ENCODE assay signal across 8 mouse cellular contexts in genomic region chr7:70280643-70281380, GRCm38 (mm10).
DNase-seq lines count a peak whose midpoint lies in the region; ATAC-seq and TF ChIP-seq lines count a peak whose summit lies in the region.

No protein-coding gene starts in this region.

- H3K9me3 ChIP-seq in E14TG2a.4 (ENCODE audit: low read length) = no peaks in the 10 kb centered on the region
- H3K9me3 ChIP-seq in hindbrain, embryonic 10.5 days = no peaks in the 10 kb centered on the region
- H3K9me3 ChIP-seq in liver, embryonic 11.5 days (ENCODE audit: control insufficient read depth, low read length) = no peaks in the 10 kb centered on the region
- H3K9me3 ChIP-seq in stomach, embryonic 15.5 days = no peaks in the 10 kb centered on the region

- peak overlapping the region; percentile 56 for H3K4me2 ChIP-seq in liver, embryonic 11.5 days
- H3K4me2 ChIP-seq in stomach, embryonic 15.5 days = peak overlapping the region; percentile 55

- WGBS in hindbrain, embryonic 10.5 days = under 1% methylated on average over 42 of the region's 42 CpGs
- WGBS in liver, embryonic 11.5 days = 2% methylated on average over 42 of the region's 42 CpGs
- WGBS in stomach, embryonic 15.5 days = 9% methylated on average over 42 of the region's 42 CpGs

- peak overlapping the region; percentile 82 for H3K27ac ChIP-seq in hindbrain, embryonic 10.5 days
- no peak overlapping the region for H3K27ac ChIP-seq in liver, embryonic 11.5 days (ENCODE audit: low read depth, low read length)
- H3K27ac ChIP-seq in stomach, embryonic 15.5 days = no peak overlapping the region

- no peaks in the 10 kb centered on the region for H3K36me3 ChIP-seq in E14TG2a.4 (ENCODE audit: insufficient read depth, low read length)
- H3K36me3 ChIP-seq in hindbrain, embryonic 10.5 days = no peaks in the 10 kb centered on the region
- H3K36me3 ChIP-seq in liver, embryonic 11.5 days (ENCODE audit: control insufficient read depth, insufficient read depth, low read length) = no peaks in the 10 kb centered on the region
- H3K36me3 ChIP-seq in stomach, embryonic 15.5 days = no peaks in the 10 kb centered on the region

- DNase-seq in brain, embryonic 14.5 days (ENCODE audit: low read depth) = peak; percentile 47
- DNase-seq in hindbrain, embryonic 10.5 days (ENCODE audit: low spot score) = peak; percentile 70
- DNase-seq in liver, embryonic 11.5 days (ENCODE audit: low spot score) = peak; percentile 56
- no peak for DNase-seq in spleen, postnatal 14 days (ENCODE audit: low spot score in 2 of 2)
- DNase-seq in right cerebral cortex, adult 18-20 months = no peak
- DNase-seq in cerebellum, adult 11 months = no peak

- no peak overlapping the region for H3K9ac ChIP-seq in liver, embryonic 11.5 days (ENCODE audit: low read depth, low read length)
- no peak overlapping the region for H3K9ac ChIP-seq in stomach, embryonic 15.5 days

- no peak for TF ChIP-seq CTCF in E14TG2a.4 (conservative IDR thresholded peaks at IDR 0.05; ENCODE audit: low read length)
- TF ChIP-seq CTCF in brain, embryonic 14.5 days (IDR thresholded peaks at IDR 0.05; ENCODE audit: borderline replicate concordance, extremely low read depth, insufficient read depth, insufficient read length) = no peak

- TF ChIP-seq POLR2A in brain, embryonic 14.5 days (IDR thresholded peaks at IDR 0.05; ENCODE audit: borderline replicate concordance, extremely low read depth, insufficient read depth, insufficient read length, poor library complexity, severe bottlenecking) = no peak

- peaks cover 40% of the 10 kb centered on the region for H3K4me1 ChIP-seq in E14TG2a.4 (replicated peaks; ENCODE audit: low read depth, low read length)
- peaks cover 56% of the 10 kb centered on the region for H3K4me1 ChIP-seq in hindbrain, embryonic 10.5 days (replicated peaks)
- no peaks in the 10 kb centered on the region for H3K4me1 ChIP-seq in liver, embryonic 11.5 days (replicated peaks; ENCODE audit: control insufficient read depth, insufficient read depth, low read length)
- peaks cover 13% of the 10 kb centered on the region; the same call in 1 of the 2 replicates for H3K4me1 ChIP-seq in stomach, embryonic 15.5 days

- H3K4me3 ChIP-seq in E14TG2a.4 (replicated peaks; ENCODE audit: low read length) = peak overlapping the region; percentile 52
- peak overlapping the region; percentile 47 for H3K4me3 ChIP-seq in hindbrain, embryonic 10.5 days
- H3K4me3 ChIP-seq in liver, embryonic 11.5 days (ENCODE audit: low read depth, low read length) = peak overlapping the region; percentile 30
- peak overlapping the region; percentile 33 for H3K4me3 ChIP-seq in stomach, embryonic 15.5 days (replicated peaks)

- ATAC-seq in liver, embryonic 11.5 days (replicated peaks; ENCODE audit: low FRiP score) = no peak
- no peak for ATAC-seq in stomach, embryonic 15.5 days (ENCODE audit: insufficient read depth, low FRiP score, low read depth)

- peaks cover 81% of the 10 kb centered on the region for H3K27me3 ChIP-seq in E14TG2a.4 (ENCODE audit: insufficient read depth, low read length)
- peaks cover 93% of the 10 kb centered on the region for H3K27me3 ChIP-seq in hindbrain, embryonic 10.5 days (ENCODE audit: insufficient read depth, poor library complexity, severe bottlenecking)
- peaks cover 70% of the 10 kb centered on the region for H3K27me3 ChIP-seq in liver, embryonic 11.5 days (replicated peaks; ENCODE audit: control insufficient read depth, insufficient read depth, low read length)
- peaks cover 46% of the 10 kb centered on the region for H3K27me3 ChIP-seq in stomach, embryonic 15.5 days (replicated peaks)

Comparison
In these comparisons a context has a peak if more than half of its experiments do, and no peak if none do; other contexts are left out.
1. DNase-seq: peak in brain, embryonic 14.5 days (single experiment), hindbrain, embryonic 10.5 days (single experiment) and liver, embryonic 11.5 days (single experiment); none in spleen, postnatal 14 days (0 of 2), right cerebral cortex, adult 18-20 months (single experiment) and cerebellum, adult 11 months (single experiment).
2. Peak in every context shown above with its lines, with median percentiles within 50 percentile points of each other: H3K4me3 ChIP-seq.